Mouse (Mus musculus): ENCODE results near the gene Lmntd1. TPM values are rescaled to one million over a fixed set of nuclear protein-coding genes. Genes with fewer than 3 reads are reported as not detected.

The Lmntd1 gene
- total and polyA plus RNA-seq, 3 experiments, result 0.08 to 0.43 (median 0.26) TPM

GRCm38 (mm10) chr6:145427411-145427810 lies 186.7 kb downstream of the Lmntd1 start:
- Histone ChIP-seq H3K4me3 (replicated peaks in 1 of 3; ENCODE audit: low read depth in 2 of 3, low read length in 2 of 3, poor library complexity in 1 of 3) (no peak overlapping the region), H3K9ac (ENCODE audit: insufficient read depth, low read depth) (no peak overlapping the region), H3K27me3 (replicated peaks) (no peaks in the 10 kb centered on the region), H3K27ac (ENCODE audit: insufficient read depth, low read depth) (no peak overlapping the region), H3K4me1 (ENCODE audit: control insufficient read depth in 1 of 2, insufficient read depth in 2 of 2) (no peaks in the 10 kb centered on the region; a peak in 1 of 4 replicates), H3K36me3 (replicated peaks in 1 of 2; ENCODE audit: control insufficient read depth in 1 of 2, insufficient read depth in 1 of 2, low read length in 1 of 2) (no peaks in the 10 kb centered on the region), H3K4me2 (ENCODE audit: insufficient read depth, low read depth, poor library complexity, severe bottlenecking) (no peak overlapping the region), H3K9me3 (replicated peaks; ENCODE audit: low read length) (no peaks in the 10 kb centered on the region), H3K79me2 (replicated peaks; ENCODE audit: control insufficient read depth, extremely low read depth, insufficient read depth, poor library complexity, severe bottlenecking) (no peaks in the 10 kb centered on the region)
- in situ Hi-C loops (cut with MboI; ENCODE audit: low pct_ligation_motif_present, low pct_unique_long_range_greater_than_20kb, low sequenced_read_pairs) (no loop called here), dilution Hi-C loops (cut with MboI; ENCODE audit: extremely low pct_ligation_motif_present, extremely low pct_unique_long_range_greater_than_20kb, low sequenced_read_pairs) (no loop called here)
- no peak for DNase-seq (ENCODE audit: extremely low read depth)
- no peak for TF ChIP-seq MAZ (IDR thresholded peaks at IDR 0.05; ENCODE audit: low read depth, low read length)
- TF ChIP-seq JUND (conservative IDR thresholded peaks at IDR 0.05; ENCODE audit: low read depth, low read length), result no peak
- TF ChIP-seq MYC (IDR thresholded peaks at IDR 0.05; ENCODE audit: low read depth, low read length), result no peak
- no peak for TF ChIP-seq TCF12 (IDR thresholded peaks at IDR 0.05; ENCODE audit: low read depth, low read length)
- no peak for TF ChIP-seq MAX (IDR thresholded peaks at IDR 0.05; ENCODE audit: low read length)
- no peak for TF ChIP-seq ZNF384 (IDR thresholded peaks at IDR 0.05; ENCODE audit: low read depth, low read length)
- no peak for TF ChIP-seq MXI1 (IDR thresholded peaks at IDR 0.05; ENCODE audit: low read depth, low read length)
- no peak for TF ChIP-seq ETS1 (conservative IDR thresholded peaks at IDR 0.05; ENCODE audit: low read depth, low read length)
- TF ChIP-seq ZMIZ1 (IDR thresholded peaks at IDR 0.05; ENCODE audit: low read depth, low read length), result no peak
- no peak for TF ChIP-seq CHD1 (IDR thresholded peaks at IDR 0.05; ENCODE audit: low read depth, low read length)
- no peak for TF ChIP-seq SMC3 (IDR thresholded peaks at IDR 0.05; ENCODE audit: low read depth, low read length)
- TF ChIP-seq HCFC1 (IDR thresholded peaks at IDR 0.05; ENCODE audit: low read depth, low read length), result no peak
- no peak for TF ChIP-seq JUN (IDR thresholded peaks at IDR 0.05; ENCODE audit: insufficient read depth, low read depth, low read length)
- TF ChIP-seq UBTF (IDR thresholded peaks at IDR 0.05; ENCODE audit: low read depth, low read length), result no peak
- TF ChIP-seq ELF1 (IDR thresholded peaks at IDR 0.05; ENCODE audit: low read depth, low read length), result no peak
- no peak for TF ChIP-seq RCOR1 (conservative IDR thresholded peaks at IDR 0.05; ENCODE audit: low read depth, low read length)
- TF ChIP-seq ZKSCAN1 (IDR thresholded peaks at IDR 0.05; ENCODE audit: borderline replicate concordance, low read depth, low read length), result no peak

DNA sequence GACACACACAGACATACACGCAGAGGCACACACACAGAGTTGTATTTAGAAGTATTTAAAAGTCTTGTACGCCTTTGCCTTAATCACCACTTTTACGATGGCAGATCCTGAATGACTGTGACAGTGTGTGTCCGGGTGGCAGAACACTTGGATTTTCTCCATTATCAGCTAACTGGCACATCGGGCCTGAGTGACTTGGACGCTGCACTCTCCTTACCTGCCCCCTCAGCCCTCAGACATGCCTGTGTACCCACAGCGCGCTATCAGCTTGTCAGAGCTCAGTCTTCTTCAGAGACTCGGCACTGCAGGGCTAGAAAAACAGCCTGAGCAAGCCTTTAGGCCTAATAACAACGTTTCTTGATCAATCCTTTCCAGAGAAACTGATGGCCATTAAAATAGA lies 187.6 kb downstream of the Lmntd1 start:
- Histone ChIP-seq H3K27me3 (replicated peaks) (no peaks in the 10 kb centered on the region), H3K9me3 (replicated peaks; ENCODE audit: low read length) (no peaks in the 10 kb centered on the region), H3K79me2 (replicated peaks; ENCODE audit: control insufficient read depth, extremely low read depth, insufficient read depth, poor library complexity, severe bottlenecking) (no peaks in the 10 kb centered on the region), H3K27ac (ENCODE audit: insufficient read depth, low read depth) (no peak overlapping the region), H3K4me2 (ENCODE audit: insufficient read depth, low read depth, poor library complexity, severe bottlenecking) (no peak overlapping the region), H3K4me3 (replicated peaks in 1 of 3; ENCODE audit: low read depth in 2 of 3, low read length in 2 of 3, poor library complexity in 1 of 3) (no peak overlapping the region), H3K4me1 (ENCODE audit: control insufficient read depth in 1 of 2, insufficient read depth in 2 of 2) (no peaks in the 10 kb centered on the region; a peak in 1 of 4 replicates), H3K36me3 (replicated peaks in 1 of 2; ENCODE audit: control insufficient read depth in 1 of 2, insufficient read depth in 1 of 2, low read length in 1 of 2) (no peaks in the 10 kb centered on the region), H3K9ac (ENCODE audit: insufficient read depth, low read depth) (no peak overlapping the region)
- dilution Hi-C loops (cut with MboI; ENCODE audit: extremely low pct_ligation_motif_present, extremely low pct_unique_long_range_greater_than_20kb, low sequenced_read_pairs) (no loop called here), in situ Hi-C loops (cut with MboI; ENCODE audit: low pct_ligation_motif_present, low pct_unique_long_range_greater_than_20kb, low sequenced_read_pairs) (no loop called here)
- DNase-seq (ENCODE audit: extremely low read depth), result no peak
- TF ChIP-seq UBTF (IDR thresholded peaks at IDR 0.05; ENCODE audit: low read depth, low read length) (no peak), HCFC1 (IDR thresholded peaks at IDR 0.05; ENCODE audit: low read depth, low read length) (no peak), ZKSCAN1 (IDR thresholded peaks at IDR 0.05; ENCODE audit: borderline replicate concordance, low read depth, low read length) (no peak), MEF2A (IDR thresholded peaks at IDR 0.05; ENCODE audit: borderline replicate concordance, low read depth, low read length) (no peak), NRF1 (IDR thresholded peaks at IDR 0.05; ENCODE audit: low read depth, low read length) (no peak), RAD21 (IDR thresholded peaks at IDR 0.05; ENCODE audit: low read depth, low read length) (no peak), NELFE (IDR thresholded peaks at IDR 0.05; ENCODE audit: low read depth, low read length) (no peak)

Measured in CH12.LX (cell line).